Mouse (Mus musculus) cerebellum, adult 2 months (tissue): ENCODE data around the gene Nfkbia.

ENCODE experiments used
- CTCF ChIP-seq: fragments of 200-500 bp; IDR thresholded peaks from 2 replicates; pipeline ENCODE4 v1.5.1; 2011; ENCODE audit warnings: low read depth, mild to moderate bottlenecking, control low read depth, low read length, moderate library complexity, borderline replicate concordance; ENCODE audit not compliant: insufficient read depth
- POLR2A ChIP-seq: fragments of 200-500 bp; IDR thresholded peaks from 2 replicates; pipeline ENCODE4 v1.6.1; 2011; ENCODE audit warnings: low read length, control low read depth, borderline replicate concordance; ENCODE audit not compliant: insufficient read depth

GRCm38 (mm10) chr12:55484079-55484774, 8.2 kb downstream of the Nfkbia start:
- no peak for TF ChIP-seq CTCF
- TF ChIP-seq POLR2A, result no peak
